Mouse (Mus musculus) heart, adult 8-10 months (tissue): ENCODE results near the gene 1810010H24Rik. TPM values are rescaled to one million over a fixed set of nuclear protein-coding genes. Genes with fewer than 3 reads are reported as not detected.
"Not testable (repeated sequence)": the region's sequence is repeated elsewhere in the genome, so short reads cannot be mapped to it uniquely, and the experiment has no call there.

Experiments used
- DNase-seq: peaks from one replicate; pipeline ENCODE4 v3.0.0; 2022; ENCODE audit warnings: low spot score
- total RNA-seq, 4 experiments: library from RNA; stranded (reverse); gene quantifications; 2 replicates each; pipeline ENCODE4 v1.2.4; 2022

Gene 1810010H24Rik
- total RNA-seq, 4 experiments from 2014 or later, result 1.7 to 2.7 (median 2.1) TPM

DNA sequence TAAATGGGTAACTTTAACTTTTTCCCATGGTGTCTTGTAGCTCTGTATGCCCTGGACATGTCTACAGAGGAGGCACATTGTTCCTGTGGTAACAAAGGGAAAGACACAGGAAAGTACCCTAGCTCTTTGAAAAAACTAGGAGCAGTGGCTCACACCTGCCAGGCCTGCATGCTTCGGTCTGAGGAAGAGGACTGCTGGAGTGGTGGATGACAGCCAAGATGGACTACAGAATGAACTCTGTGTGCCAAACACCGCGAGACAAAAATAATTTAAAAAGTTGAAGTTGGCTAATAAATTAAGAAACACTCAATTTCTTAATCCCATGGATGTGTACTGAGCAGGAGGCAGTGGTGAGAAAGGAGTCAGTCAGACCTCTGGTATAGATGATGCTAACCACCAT is 15.9 kb downstream of the 1810010H24Rik start:
- DNase-seq, result no peak

GRCm38 (mm10) chr11:107043361-107043760 is 17.9 kb downstream of the 1810010H24Rik start:
- DNase-seq, result no peak

DNA sequence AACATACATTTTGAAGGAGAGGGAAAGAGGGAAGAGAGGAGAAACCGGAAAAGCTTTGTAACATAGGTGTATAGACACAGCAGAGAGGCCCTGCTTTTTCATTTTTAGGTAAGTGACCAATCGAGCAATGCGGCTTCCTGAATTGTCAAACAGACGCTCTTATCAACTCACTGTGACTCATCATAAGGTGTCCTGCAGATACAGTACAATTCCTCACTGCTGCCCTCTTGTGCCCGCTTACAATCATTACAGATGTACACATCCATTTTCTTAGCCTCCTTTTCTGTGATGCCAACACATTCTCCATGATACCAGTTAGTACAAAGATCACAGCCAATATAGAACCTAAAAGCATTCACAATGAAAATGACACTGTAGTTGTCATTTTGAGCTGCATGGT is 18.8 kb downstream of the 1810010H24Rik start:
- DNase-seq, result peak; percentile 50

- DNase-seq, result no peak
Measured at GRCm38 (mm10) chr11:107045546-107045945, 20.1 kb downstream of the 1810010H24Rik start.

DNA sequence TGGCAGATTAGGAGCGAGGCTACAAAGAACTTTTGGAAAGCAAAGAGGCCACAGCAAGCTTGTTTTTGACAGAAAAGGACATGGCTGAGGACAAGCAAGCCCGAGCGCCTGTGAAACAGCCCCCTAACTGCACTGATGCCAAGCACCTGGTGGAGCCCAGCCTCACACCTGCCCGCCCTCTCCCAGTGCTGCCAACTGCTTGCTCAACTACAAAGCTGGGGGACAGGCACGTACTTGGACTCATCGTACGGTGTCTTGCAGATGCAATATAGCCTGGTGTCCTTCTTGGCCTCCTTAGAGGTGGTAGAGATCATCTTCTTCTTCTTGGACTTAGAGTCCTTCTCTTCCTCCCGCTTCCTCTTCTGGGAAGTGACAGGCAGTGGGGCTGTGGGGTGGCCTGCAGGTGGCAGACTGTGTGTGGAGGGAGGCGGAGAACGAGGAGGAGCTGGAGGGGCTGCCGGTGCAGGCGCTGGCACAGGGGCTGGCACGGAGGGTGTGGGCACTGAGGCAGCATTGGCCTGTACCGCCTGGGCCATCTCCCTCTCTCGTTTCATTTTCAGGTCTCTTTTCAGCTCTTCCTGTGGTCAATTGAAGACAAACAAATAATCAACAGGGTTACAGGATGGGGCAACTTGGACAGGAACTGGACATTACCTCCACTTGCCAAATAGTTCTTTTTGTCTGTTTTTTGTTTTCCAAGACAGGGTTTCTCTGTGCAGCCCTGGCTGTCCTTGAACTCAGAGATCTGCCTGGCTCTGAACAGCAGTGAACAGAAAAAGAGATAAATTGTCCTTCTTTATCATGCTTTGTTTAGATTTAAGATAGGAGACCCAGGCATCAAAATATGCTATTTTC is 21.5 kb downstream of the 1810010H24Rik start:
- DNase-seq, result no peak

GRCm38 (mm10) chr11:107054870-107055269 is 29.4 kb downstream of the 1810010H24Rik start:
- DNase-seq, result no peak

- DNase-seq, result no peak
Measured at GRCm38 (mm10) chr11:107057391-107057790, 31.9 kb downstream of the 1810010H24Rik start.

GRCm38 (mm10) chr11:107059634-107060033 is 34.2 kb downstream of the 1810010H24Rik start:
- DNase-seq, result not testable (repeated sequence)

GRCm38 (mm10) chr11:107060941-107061340 is 35.5 kb downstream of the 1810010H24Rik start:
- no peak for DNase-seq

DNA sequence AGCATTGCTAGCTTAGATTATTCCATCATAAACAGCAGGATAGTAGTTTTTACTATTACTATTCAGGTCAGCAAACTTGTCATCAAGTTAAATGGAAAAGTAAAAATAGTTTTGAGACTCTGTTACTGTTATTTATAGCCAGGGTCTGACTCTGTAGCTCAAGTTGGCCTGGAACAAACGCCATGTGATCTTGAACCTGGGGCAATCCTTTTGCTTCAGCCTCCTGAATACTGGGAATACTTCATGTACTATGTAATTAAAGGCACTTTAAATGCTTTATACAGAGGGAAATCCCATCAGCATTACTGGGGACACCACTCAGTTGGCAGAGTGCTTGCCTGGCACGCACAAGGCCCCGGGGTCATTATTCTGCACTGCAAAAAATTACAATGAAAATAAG is 37.6 kb downstream of the 1810010H24Rik start:
- DNase-seq, result no peak

DNA sequence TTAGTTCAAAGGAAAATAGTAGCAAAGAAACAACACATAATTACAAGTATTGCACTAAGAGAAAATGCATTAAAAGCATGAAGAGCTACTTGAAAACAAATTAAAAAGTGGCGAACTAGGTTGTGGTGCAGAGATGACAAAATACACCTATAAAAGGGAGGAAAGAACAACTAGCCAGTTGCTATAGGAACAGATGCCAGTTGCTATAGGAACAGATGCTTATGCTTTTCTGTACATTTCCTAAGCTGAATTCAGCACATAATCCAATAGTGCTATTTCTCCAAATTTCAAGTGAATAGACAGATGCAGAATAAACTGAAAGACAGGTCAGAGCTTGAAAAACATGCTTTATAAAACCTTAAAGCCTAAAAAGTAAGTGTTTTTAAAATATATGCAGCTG is 39.1 kb downstream of the 1810010H24Rik start:
- DNase-seq, result no peak

DNA sequence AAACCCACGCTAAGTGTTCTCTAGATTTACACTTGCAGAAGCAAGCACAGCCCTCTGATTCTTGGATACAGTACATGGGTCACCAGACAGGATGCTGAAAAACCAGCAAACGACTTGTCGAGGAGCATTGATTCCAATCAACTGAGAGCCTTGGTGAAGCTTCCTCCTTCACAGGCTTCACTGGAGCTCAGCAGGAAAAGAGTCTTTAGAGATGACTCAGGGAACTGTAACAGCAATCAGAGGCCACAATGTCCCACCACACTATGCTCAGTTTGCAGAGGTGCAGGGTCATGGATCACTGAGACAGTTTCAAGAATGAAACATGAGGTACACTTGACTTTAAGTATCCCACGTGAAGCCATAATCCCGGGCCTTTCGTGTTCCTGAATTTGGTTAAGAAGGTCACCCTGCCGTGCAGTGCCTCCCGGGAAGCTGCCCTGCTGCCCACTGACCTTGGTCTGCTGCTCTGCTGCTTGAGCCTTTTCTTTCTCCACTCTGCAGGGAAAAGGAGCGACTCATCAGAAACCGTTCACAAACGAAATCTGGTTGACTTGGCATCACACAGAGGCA is 39.8 kb downstream of the 1810010H24Rik start:
- no peak for DNase-seq

Other genes with a start within 250 kb of the 1810010H24Rik start
- gene Polg2, start 246.1 kb upstream of the 1810010H24Rik start, total RNA-seq, result 1 to 10 TPM; 4.2 to 4.9 (median 4.6) TPM
- gene Ddx5, start 236.5 kb upstream of the 1810010H24Rik start, total RNA-seq, result 100 to 1,000 TPM; 247 to 395 (median 323) TPM
- 1 to 10 TPM; 3.3 to 6.1 (median 5.3) TPM for gene Cep95, start 236.4 kb upstream of the 1810010H24Rik start, total RNA-seq
- gene Smurf2, start 105.0 kb upstream of the 1810010H24Rik start, total RNA-seq, result 10 to 100 TPM; 34.0 to 40.3 (median 37.2) TPM
- gene Kpna2, start 26.1 kb upstream of the 1810010H24Rik start, total RNA-seq, result 10 to 100 TPM; 53.9 to 86.8 (median 74.8) TPM
- 10 to 100 TPM; 24.8 to 30.3 (median 28.6) TPM for gene Bptf, start 106.4 kb downstream of the 1810010H24Rik start, total RNA-seq
- 10 to 100 TPM; 19.0 to 20.7 (median 19.9) TPM for gene Nol11, start 163.7 kb downstream of the 1810010H24Rik start, total RNA-seq